Mouse (Mus musculus) adrenal gland, adult (tissue): ENCODE data around the gene Gm14410.
"Not testable (repeated sequence)": the region's sequence is repeated elsewhere in the genome, so short reads cannot be mapped to it uniquely, and the experiment has no call there.

ENCODE experiments used
- DNase-seq, 2 experiments: peaks; one replicate each; pipeline ENCODE4 v3.0.0; 2022 to 2023; ENCODE audit warnings: low spot score in 1 of 2; ENCODE audit not compliant: inconsistent age in 2 of 2

Gene Gm14410

DNA sequence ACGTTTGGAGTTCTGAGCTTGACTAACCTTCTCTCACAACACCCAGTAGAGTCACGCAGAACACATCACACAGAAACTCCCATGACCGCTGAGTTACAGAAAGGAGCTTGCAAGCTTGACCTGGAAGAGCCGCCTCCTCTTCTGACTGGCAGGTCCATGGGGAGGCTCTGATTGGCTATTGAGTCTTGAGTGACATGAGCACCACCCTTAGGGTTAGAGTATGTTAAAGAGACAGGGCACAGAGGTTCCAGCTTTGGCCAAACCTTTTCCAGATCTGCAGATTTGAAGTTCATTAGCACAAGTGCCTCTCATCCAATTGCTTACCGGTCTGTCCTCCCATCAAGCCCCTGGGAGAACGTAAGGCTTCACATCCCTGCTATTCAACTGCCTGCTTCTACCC, at the start of gene Gm14410:
Gm14410 (minus strand) TSS at position 81 of the 400 bp plus-strand sequence.
- peak; percentile 88 to 95 for DNase-seq

DNA sequence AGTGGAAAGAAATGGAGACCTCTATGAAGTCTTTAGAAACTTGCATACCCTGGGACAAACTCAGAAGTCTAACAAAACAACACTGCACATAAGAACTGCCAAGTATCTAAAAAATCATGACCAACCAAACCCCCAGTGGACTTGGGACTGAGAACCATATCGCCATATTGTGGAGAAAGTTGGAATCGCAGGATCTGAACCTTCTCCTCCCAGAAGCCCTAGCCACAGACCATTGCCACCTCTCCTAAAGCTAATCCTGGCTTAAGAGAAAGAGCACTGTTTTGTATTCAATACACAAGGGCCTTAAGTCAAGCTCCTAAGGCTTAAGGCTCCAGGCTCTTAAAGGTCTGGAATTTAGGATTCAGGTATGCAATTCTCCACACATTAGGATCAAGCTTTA, 41.2 kb upstream of the Gm14410 start:
- peak in 1 of 2 experiments; percentile 59 for DNase-seq

DNA sequence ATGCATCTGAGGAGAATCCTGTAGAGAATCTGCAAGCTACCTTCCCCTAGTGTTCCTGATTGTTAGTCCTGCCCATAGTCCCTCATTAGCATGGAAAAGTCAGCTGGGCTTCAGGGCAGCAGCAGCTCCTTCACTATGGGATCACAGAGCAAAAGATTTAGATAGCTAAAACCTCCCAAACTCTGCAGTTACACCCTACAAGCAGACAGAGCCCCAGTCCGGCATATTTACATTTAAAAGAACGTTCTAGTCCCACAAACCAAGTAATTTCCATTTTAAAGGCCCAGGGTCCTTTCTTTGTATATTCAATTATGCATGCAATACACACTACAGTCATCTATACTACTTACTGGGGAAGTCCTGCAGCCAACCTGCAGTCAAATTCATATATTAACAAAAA, 24.2 kb upstream of the Gm14410 start:
- DNase-seq, result not testable (repeated sequence)

DNA sequence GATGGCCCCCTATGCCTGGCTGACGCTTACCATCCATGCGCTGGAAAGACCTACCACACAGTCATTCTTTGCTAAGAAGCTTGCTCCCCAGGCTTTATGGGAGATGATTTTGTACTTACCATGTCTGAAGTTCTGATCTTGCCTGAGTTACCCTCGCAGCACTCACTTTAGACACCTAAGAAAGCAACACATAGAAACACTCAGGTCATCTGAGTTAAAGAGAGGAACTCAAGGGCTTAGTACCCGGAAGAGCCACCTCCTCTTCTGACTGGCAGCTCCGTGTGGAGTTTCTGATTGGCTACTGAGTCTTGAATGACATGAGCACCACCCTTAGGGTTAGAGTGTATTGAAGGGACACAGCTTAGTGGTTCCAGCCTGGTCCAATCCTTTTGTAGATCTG, 33.5 kb downstream of the Gm14410 start:
- not testable (repeated sequence) for DNase-seq
